Comparison of ENCODE assay signal across 11 mouse cellular contexts in the genomic region with DNA sequence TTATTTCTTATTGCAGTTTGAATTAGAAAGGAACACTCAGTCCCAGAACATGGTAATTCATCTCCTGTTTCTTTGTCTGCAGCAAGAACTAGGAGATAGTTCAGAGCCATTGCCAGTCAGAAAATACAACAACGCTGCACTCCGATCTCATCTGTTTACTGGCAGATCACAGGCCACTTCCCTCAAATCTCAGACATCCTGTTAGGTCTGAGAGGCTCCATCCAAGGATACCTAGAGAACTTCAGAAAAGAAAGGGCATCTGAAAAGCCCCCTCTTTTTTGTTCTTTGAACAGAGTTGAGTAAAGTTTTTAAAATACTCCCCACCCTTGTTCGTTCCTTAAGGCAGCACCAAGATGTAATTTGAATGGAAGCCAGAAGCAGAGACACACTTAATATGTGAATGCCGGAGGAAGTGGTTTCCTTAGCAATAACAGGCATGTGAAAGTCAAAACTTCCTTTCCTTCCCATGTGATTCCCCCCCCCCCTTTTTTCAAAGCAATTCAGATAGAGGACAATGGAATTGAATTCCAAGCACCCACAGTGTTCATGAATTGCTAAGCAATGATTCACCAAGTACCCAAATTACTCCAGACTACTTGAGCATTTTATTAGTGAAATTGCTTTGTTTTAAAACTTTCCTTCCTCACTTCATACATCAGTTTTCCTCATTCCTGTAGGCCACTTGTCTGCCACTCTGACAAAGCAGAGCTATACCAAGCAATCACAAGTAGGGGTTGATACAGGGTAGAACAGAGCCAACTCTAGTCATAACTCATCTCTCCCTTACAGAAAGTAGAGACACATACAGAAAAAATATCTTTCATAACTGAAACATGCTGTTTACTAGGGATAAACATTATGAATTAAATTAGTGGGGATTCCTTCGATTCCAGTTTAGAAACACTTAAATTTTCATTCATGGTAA.
DNase-seq lines count a peak whose midpoint lies in the region; ATAC-seq and TF ChIP-seq lines count a peak whose summit lies in the region.
"Had no signal": no experiment of that assay in that cellular context is flagged by ENCODE, and none has a peak within 500 bp of the region (broad histone marks: within the 10 kb centered on the region; RNA-seq: fewer than 3 reads in every experiment).

No protein-coding gene starts in this region.

- no peak for TF ChIP-seq CTCF in layer of hippocampus, adult 2 months (conservative IDR thresholded peaks at IDR 0.05)
- TF ChIP-seq CTCF in lung, embryonic 14.5 days (IDR thresholded peaks at IDR 0.05; ENCODE audit: low read depth): no peak

- no peak overlapping the region for H3K4me3 ChIP-seq in layer of hippocampus, adult 2 months
- H3K4me3 ChIP-seq in heart, embryonic 12.5 days: no peak overlapping the region
- H3K4me3 ChIP-seq in lung, embryonic 14.5 days (ENCODE audit: low read depth, low read length): no peak overlapping the region
- H3K4me3 ChIP-seq: hindbrain, embryonic 15.5 days; megakaryocyte, embryonic 14.5 days had no signal

- no peaks in the 10 kb centered on the region for H3K9me3 ChIP-seq in heart, embryonic 12.5 days (replicated peaks)
- H3K9me3 ChIP-seq in lung, embryonic 14.5 days (ENCODE audit: low read depth, low read length): no peaks in the 10 kb centered on the region
- H3K9me3 ChIP-seq: hindbrain, embryonic 15.5 days; megakaryocyte, embryonic 14.5 days had no signal

- peaks cover 15% of the 10 kb centered on the region for H3K4me1 ChIP-seq in heart, embryonic 12.5 days (replicated peaks)
- H3K4me1 ChIP-seq in lung, embryonic 14.5 days (ENCODE audit: insufficient read depth): peaks cover 21% of the 10 kb centered on the region
- H3K4me1 ChIP-seq: hindbrain, embryonic 15.5 days; megakaryocyte, embryonic 14.5 days had no signal

- no peaks in the 10 kb centered on the region for H3K27me3 ChIP-seq in heart, embryonic 12.5 days (replicated peaks)
- no peaks in the 10 kb centered on the region for H3K27me3 ChIP-seq in lung, embryonic 14.5 days (ENCODE audit: insufficient read depth, low read length)
- H3K27me3 ChIP-seq: hindbrain, embryonic 15.5 days; megakaryocyte, embryonic 14.5 days had no signal

- no peak for DNase-seq in layer of hippocampus, adult 2 months (ENCODE audit: low spot score in 2 of 2)
- no peak for DNase-seq in layer of hippocampus, adult 8-10 months (ENCODE audit: low spot score in 2 of 2)
- DNase-seq in brain, adult 2 months (ENCODE audit: low read depth, low spot score): peak; percentile 55
- DNase-seq in lung, embryonic 14.5 days: peak; percentile 76
- no peak for DNase-seq in spleen, postnatal 4 days (ENCODE audit: low spot score in 2 of 2)
- no peak for DNase-seq in cerebellum, postnatal 10 days
- DNase-seq: adrenal gland, postnatal 36 days had no signal

- ATAC-seq in heart, embryonic 12.5 days (ENCODE audit: insufficient number of reproducible peaks, low FRiP score): peak; percentile 25; the same call in 1 of the 2 replicates
- peak; percentile 69 for ATAC-seq in lung, embryonic 14.5 days (ENCODE audit: insufficient read depth)
- no peak for ATAC-seq in erythroblast, adult 5-6 weeks (replicated peaks; ENCODE audit: low FRiP score, poor library complexity, severe bottlenecking)

- 58% methylated on average over 5 of the region's 5 CpGs for WGBS in heart, embryonic 12.5 days
- WGBS in lung, embryonic 14.5 days: 22% methylated on average over 5 of the region's 5 CpGs

- H3K36me3 ChIP-seq in heart, embryonic 12.5 days: no peaks in the 10 kb centered on the region
- no peaks in the 10 kb centered on the region for H3K36me3 ChIP-seq in lung, embryonic 14.5 days (ENCODE audit: insufficient read depth)
- H3K36me3 ChIP-seq: hindbrain, embryonic 15.5 days had no signal

- no peak overlapping the region for H3K4me2 ChIP-seq in heart, embryonic 12.5 days
- H3K4me2 ChIP-seq in lung, embryonic 14.5 days: peak overlapping the region; percentile 32
- H3K4me2 ChIP-seq: hindbrain, embryonic 15.5 days had no signal

- H3K27ac ChIP-seq in layer of hippocampus, adult 2 months: peak overlapping the region; percentile 84
- H3K27ac ChIP-seq in heart, embryonic 12.5 days (ENCODE audit: poor library complexity, severe bottlenecking): peak overlapping the region; percentile 61
- H3K27ac ChIP-seq in lung, embryonic 14.5 days (ENCODE audit: low read depth): peak overlapping the region; percentile 81
- H3K27ac ChIP-seq: hindbrain, embryonic 15.5 days had no signal

- no peak overlapping the region for H3K9ac ChIP-seq in heart, embryonic 12.5 days
- H3K9ac ChIP-seq in lung, embryonic 14.5 days: no peak overlapping the region
- H3K9ac ChIP-seq: hindbrain, embryonic 15.5 days had no signal

Comparison
In these comparisons a context has a peak if more than half of its experiments do, and no peak if none do; other contexts are left out.
1. DNase-seq: peak in brain, adult 2 months (single experiment) and lung, embryonic 14.5 days (single experiment); none in layer of hippocampus, adult 2 months (0 of 2), layer of hippocampus, adult 8-10 months (0 of 2), spleen, postnatal 4 days (0 of 2) and cerebellum, postnatal 10 days (0 of 2).
2. Peak in every context shown above with its lines, with median percentiles within 50 percentile points of each other: H3K27ac ChIP-seq.